Mouse (Mus musculus) lung, postnatal 14 days (tissue): Measurements from ENCODE around the gene Fndc9.

Experiments
- DNase-seq: peaks from one replicate; pipeline ENCODE4 v3.0.0; 2021

Fndc9 gene

GRCm38 (mm10) chr11:46278709-46279108 lies 43.4 kb downstream of the Fndc9 start:
- DNase-seq: no peak

- no peak for DNase-seq
Measured at GRCm38 (mm10) chr11:46282612-46283011, 47.3 kb downstream of the Fndc9 start.

- DNase-seq: no peak
Measured at GRCm38 (mm10) chr11:46283800-46284199, 48.5 kb downstream of the Fndc9 start.

DNA sequence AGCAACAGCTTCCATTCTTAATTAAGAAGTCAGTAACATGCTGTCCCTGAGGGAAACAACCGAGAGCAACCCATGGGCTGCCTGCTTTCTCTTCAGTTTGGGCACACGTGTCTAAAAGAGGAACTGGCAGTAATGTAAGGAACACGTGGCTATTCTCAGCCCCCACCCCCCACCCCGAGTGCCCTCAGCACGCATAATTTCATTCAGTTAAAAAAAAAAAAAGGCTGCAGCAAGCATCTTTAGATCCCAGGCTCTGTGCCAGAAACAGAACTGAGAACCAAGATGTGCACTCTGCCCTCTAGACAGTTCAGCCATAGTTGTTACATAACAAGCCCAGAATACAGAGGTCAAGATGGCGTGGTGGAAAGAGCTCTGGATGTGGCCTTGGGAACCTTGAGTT lies 51.5 kb downstream of the Fndc9 start:
- no peak for DNase-seq

- no peak for DNase-seq
Measured at GRCm38 (mm10) chr11:46288091-46288490, 52.8 kb downstream of the Fndc9 start.

- no peak for DNase-seq
Measured at GRCm38 (mm10) chr11:46289022-46289421, 53.7 kb downstream of the Fndc9 start.
